Mouse (Mus musculus) myocyte (in vitro differentiated cells): Measurements from ENCODE around the gene Topbp1. TPM values are rescaled to one million over a fixed set of nuclear protein-coding genes. Genes with fewer than 3 reads are reported as not detected.
A peak's percentile ranks its signal among the peaks of the same experiment; 100 is the strongest.

ENCODE experiments used
- H3K27me3 ChIP-seq: one replicate; pipeline ENCODE4 v1.6.1; 2011; ENCODE audit not compliant: control insufficient read depth, insufficient read depth, insufficient read length
- H3K36me3 ChIP-seq: one replicate; pipeline ENCODE4 v1.6.1; 2011; ENCODE audit not compliant: control insufficient read depth, insufficient read depth
- H3K4me2 ChIP-seq: one replicate; pipeline ENCODE4 v1.6.1; 2011; ENCODE audit warnings: low read depth, control low read depth
- H3K4me3 ChIP-seq: one replicate; pipeline ENCODE4 v1.5.1; 2011; ENCODE audit warnings: mild to moderate bottlenecking, control low read depth, moderate library complexity
- H3K79me2 ChIP-seq: one replicate; pipeline ENCODE4 v1.6.1; 2011; ENCODE audit not compliant: control insufficient read depth, insufficient read depth
- H3ac ChIP-seq: one replicate; pipeline ENCODE4 v1.6.1; 2011; ENCODE audit not compliant: control insufficient read depth, insufficient read length
- CEBPB ChIP-seq: IDR thresholded peaks from 2 replicates; pipeline ENCODE4 v1.6.1; 2011; ENCODE audit warnings: mild to moderate bottlenecking, moderate library complexity; ENCODE audit not compliant: poor library complexity, insufficient read depth, severe bottlenecking
- E2F4 ChIP-seq: IDR thresholded peaks from one replicate; pipeline ENCODE4 v1.6.1; 2011; ENCODE audit warnings: mild to moderate bottlenecking, control low read depth, moderate library complexity; ENCODE audit not compliant: insufficient read depth
- MAX ChIP-seq: IDR thresholded peaks from one replicate; pipeline ENCODE4 v1.6.1; 2011; ENCODE audit warnings: low read depth, mild to moderate bottlenecking, control low read depth
- MYOD1 ChIP-seq, 3 experiments: IDR thresholded peaks; one replicate each; pipeline ENCODE4 v1.6.1; 2011; ENCODE audit warnings: control low read depth in 2 of 3, low read depth in 2 of 3, mild to moderate bottlenecking in 2 of 3, moderate library complexity in 1 of 3; ENCODE audit not compliant: insufficient read length in 2 of 3, control insufficient read depth in 1 of 3
- MYOG ChIP-seq, 3 experiments: IDR thresholded peaks; one replicate each; pipeline ENCODE4 v1.6.1; 2011; ENCODE audit warnings: control low read depth in 2 of 3, low read depth in 2 of 3, mild to moderate bottlenecking in 2 of 3; ENCODE audit not compliant: insufficient read length in 2 of 3, control insufficient read depth in 1 of 3, insufficient read depth in 1 of 3
- POLR2A ChIP-seq: IDR thresholded peaks from one replicate; pipeline ENCODE4 v1.6.1; 2011; ENCODE audit warnings: low read depth, mild to moderate bottlenecking, control low read depth, moderate library complexity; ENCODE audit not compliant: insufficient read length
- POLR2AphosphoS2 ChIP-seq: IDR thresholded peaks from one replicate; pipeline ENCODE4 v1.6.1; 2011; ENCODE audit warnings: low read depth, control low read depth; ENCODE audit not compliant: insufficient read length
- REST ChIP-seq: IDR thresholded peaks from one replicate; pipeline ENCODE4 v1.6.1; 2011; ENCODE audit warnings: mild to moderate bottlenecking, control low read depth, moderate library complexity; ENCODE audit not compliant: insufficient read depth, insufficient read length
- SRF ChIP-seq: IDR thresholded peaks from one replicate; pipeline ENCODE4 v1.6.1; 2011; ENCODE audit warnings: low read depth; ENCODE audit not compliant: control insufficient read depth, insufficient read length
- TCF12 ChIP-seq: IDR thresholded peaks from one replicate; pipeline ENCODE4 v1.6.1; 2011; ENCODE audit warnings: mild to moderate bottlenecking, control low read depth; ENCODE audit not compliant: poor library complexity, insufficient read depth, severe bottlenecking
- TCF3 ChIP-seq: IDR thresholded peaks from one replicate; pipeline ENCODE4 v1.6.1; 2011; ENCODE audit warnings: low read depth, control low read depth; ENCODE audit not compliant: insufficient read length
- USF1 ChIP-seq: IDR thresholded peaks from one replicate; pipeline ENCODE4 v1.6.1; 2011; ENCODE audit warnings: low read depth, mild to moderate bottlenecking, control low read depth, moderate library complexity
- polyA plus RNA-seq: library from polyadenylated mRNA; unstranded; fragments of >200 nt; fragmentation: generic; extraction: Trizol; gene quantifications from one replicate; pipeline ENCODE4 v1.2.1, GENCODE M21; 2012; ENCODE audit warnings: missing spikeins

The Topbp1 gene
- polyA plus RNA-seq, 1 experiment = 8.4 TPM

DNA sequence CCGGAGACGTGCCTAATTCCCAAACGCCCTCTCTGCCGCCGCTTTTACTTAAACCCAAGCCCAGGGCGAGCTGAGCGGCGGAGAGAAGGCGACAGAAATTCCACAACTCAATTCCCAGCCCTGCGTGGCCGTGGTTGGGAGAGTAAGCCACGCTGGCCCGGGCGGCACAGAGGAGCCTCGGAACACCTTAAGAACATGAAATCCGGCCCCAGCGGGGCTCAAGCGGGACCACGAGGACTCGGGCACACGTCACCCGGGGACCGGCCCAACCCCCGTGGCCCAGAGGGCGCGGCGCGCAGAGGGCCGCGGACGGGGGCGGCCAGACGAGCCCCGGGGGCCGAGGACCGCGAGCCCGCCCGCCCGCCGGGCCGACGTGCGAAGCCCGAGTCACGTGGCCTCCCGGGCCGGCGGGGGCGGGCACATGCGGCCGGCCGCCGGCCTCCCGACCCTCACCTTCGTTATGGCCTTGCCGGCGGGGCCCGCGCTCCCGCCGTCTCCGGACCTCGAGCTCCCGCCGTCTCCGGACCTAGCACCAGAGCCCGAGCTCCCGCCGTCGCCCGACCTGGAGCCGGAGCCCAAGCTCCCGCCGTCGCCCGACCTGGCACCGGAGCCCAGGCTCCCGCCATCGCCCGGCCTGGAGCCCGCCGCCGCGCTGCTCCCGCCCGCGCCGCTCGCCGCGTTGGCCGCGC lies 59.7 kb downstream of the Topbp1 start:
- Histone ChIP-seq H3K36me3 (peaks cover 15% of the 10 kb centered on the region), H3K4me3 (peak overlapping the region; percentile 72), H3K27me3 (no peaks in the 10 kb centered on the region), H3K4me2 (peak overlapping the region; percentile 74), H3ac (peak overlapping the region; percentile 97), H3K79me2 (peaks cover 49% of the 10 kb centered on the region)
- TF ChIP-seq MAX = no peak
- no peak for TF ChIP-seq SRF
- no peak for TF ChIP-seq TCF3
- TF ChIP-seq REST = no peak
- TF ChIP-seq MYOD1 (IDR thresholded peaks at IDR 0.05; ENCODE audit: control insufficient read depth in 1 of 3, insufficient read length in 2 of 3, low read depth in 2 of 3) = no peak
- no peak for TF ChIP-seq TCF12
- TF ChIP-seq E2F4 = no peak
- peak; percentile 48 for TF ChIP-seq USF1

DNA sequence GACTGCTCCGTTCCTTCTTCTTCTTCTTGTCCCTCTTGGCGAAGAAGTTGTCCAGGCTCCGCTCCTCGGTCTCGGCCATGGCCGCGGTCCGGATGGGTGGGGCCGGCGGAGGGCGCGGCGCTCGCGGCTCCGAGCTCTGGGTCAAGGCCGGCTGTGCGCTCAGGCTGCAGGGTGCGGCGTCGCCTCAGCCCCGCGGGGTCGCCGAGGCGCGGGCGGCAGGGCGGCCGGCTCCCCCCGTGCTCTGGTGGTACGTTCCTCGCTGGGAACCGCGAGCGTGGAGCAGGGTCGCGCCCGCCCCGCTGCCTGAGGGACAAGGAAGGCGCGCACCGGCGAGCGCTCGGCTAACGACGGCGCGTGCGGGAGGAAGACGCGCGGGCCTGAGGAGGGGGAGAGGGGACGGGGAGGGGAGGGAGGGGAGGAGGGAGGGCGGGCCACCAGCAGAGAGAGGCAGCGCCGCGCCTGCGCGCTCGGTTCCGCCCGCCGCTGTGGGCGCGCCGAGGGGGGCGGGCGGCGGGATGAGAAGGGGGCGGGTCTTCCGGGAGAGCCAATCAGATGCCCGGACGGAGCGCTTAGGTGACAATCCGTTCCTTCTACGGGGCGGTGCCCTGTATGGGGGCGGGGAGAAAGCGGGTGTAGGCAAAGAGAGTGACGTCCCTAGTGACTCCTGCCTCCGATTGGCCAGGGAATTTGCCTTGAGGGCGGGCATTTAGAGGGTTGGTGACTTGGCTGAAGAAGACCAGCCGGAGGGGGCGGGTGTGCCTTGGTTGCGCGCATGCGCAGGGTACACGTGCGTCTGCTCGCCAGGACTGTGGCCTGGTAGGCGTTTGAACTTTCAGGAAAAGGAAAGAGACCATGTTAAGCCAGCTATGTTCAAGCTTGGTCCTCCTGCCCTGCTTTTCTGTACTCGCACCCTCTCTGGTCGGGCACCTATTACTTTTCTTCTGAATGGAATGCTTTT lies 60.6 kb downstream of the Topbp1 start, which contains the start of gene Cdv3:
TSS of gene Cdv3 (minus strand) at position 551 of the 958 bp plus-strand sequence.
- H3K27me3 ChIP-seq = no peaks in the 10 kb centered on the region
- H3K79me2 ChIP-seq = peaks cover 40% of the 10 kb centered on the region
- H3ac ChIP-seq = peak within 1 kb of the TSS; percentile 97
- peak within 1 kb of the TSS; percentile 96 for H3K4me2 ChIP-seq
- H3K36me3 ChIP-seq = peaks cover 7% of the 10 kb centered on the region
- peak within 1 kb of the TSS; percentile 72 for H3K4me3 ChIP-seq
- TF ChIP-seq POLR2A (peak; percentile 77), TCF3 (no peak), USF1 (no peak), POLR2AphosphoS2 (peak; percentile 83), E2F4 (no peak), MYOD1 (IDR thresholded peaks at IDR 0.05; ENCODE audit: control insufficient read depth in 1 of 3, insufficient read length in 2 of 3, low read depth in 2 of 3) (no peak), SRF (no peak), CEBPB (no peak), MAX (peak; percentile 80), MYOG (IDR thresholded peaks at IDR 0.05; ENCODE audit: control insufficient read depth in 1 of 3, insufficient read depth in 1 of 3, insufficient read length in 2 of 3, low read depth in 2 of 3) (peak in 1 of 3 experiments; percentile 10)

DNA sequence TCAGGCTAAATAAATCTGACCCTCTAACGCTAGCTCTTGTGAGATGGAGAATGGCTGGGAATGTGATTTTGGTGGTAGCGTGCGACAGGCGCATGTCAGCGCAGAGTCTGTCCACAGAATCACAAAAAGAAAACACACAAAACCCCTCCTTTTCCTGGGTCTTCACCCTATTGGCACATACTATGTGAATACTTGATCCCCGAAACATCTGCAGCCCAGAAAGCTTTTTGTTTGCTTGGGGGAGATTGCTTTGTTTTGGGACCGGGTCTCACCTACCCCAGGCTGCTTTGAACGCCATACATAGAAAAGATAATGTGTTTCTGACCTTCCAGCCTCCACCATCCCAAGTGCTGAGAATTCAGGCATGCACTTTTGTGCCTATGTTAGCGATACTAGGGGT lies 61.3 kb downstream of the Topbp1 start:
- peak overlapping the region; percentile 96 for H3K4me2 ChIP-seq
- H3ac ChIP-seq = peak overlapping the region; percentile 97
- peaks cover 32% of the 10 kb centered on the region for H3K79me2 ChIP-seq
- peaks cover 4% of the 10 kb centered on the region for H3K36me3 ChIP-seq
- TF ChIP-seq SRF = no peak
- no peaks in the 10 kb centered on the region for H3K27me3 ChIP-seq
- peak overlapping the region; percentile 72 for H3K4me3 ChIP-seq

DNA sequence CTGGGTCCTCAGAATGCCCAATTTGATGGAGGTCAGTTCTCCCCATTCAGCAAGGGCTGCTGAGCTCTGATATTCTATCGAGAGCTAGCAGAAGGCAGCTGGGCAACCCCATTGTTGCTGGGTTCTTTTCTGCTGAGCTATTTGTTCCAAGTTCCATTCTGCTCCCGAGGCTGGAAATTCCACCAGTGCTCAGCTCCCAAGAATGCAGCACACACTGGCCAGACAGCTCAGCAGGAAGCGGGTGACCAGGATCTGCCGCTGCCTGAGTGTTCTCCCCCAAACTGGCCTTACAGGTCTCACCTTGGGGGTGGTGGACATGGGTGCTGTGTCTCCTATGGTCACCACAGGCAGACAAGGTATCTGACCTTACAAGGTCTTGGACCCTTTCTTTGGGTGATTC lies 64.9 kb downstream of the Topbp1 start:
- Histone ChIP-seq H3K4me2 (no peak overlapping the region), H3K36me3 (peaks cover 4% of the 10 kb centered on the region), H3ac (no peak overlapping the region), H3K79me2 (no peaks in the 10 kb centered on the region), H3K27me3 (no peaks in the 10 kb centered on the region), H3K4me3 (no peak overlapping the region)
- TF ChIP-seq MYOD1 (IDR thresholded peaks at IDR 0.05; ENCODE audit: control insufficient read depth in 1 of 3, insufficient read length in 2 of 3, low read depth in 2 of 3) = no peak
- no peak for TF ChIP-seq SRF

DNA sequence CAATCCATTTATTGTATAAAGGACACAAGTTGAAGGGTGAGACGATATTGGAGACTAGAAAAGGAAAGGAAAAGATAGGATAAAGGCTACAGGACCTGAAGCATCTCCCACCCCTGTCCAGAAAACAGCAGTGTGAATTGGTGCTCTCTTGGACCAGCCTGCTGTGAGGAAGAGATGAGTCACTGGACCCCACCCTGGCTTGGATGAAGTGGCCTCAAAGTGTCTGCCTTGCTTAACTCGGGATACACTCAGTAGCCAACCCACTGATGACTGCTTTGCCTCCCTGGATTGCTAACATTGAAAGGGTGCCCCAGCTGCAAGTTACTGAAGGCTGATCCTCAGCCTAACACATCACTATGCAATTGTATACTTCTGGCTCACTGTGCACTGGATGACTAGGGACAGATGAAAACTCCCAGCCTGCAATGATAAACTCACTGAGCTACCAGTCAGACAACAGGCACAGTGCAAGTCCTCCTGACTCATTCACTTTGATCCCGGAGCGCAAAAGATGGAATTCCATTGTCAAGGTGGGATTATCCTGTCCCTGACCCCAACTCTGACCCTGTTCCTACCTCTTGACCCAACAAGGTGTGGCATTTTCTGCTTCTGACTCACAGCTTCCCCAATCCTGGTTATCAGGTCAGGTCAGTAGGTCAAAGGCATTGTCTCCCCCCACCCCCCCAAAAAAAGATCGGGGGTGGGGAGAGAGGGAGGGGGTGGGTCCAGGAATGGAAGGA lies 67.4 kb downstream of the Topbp1 start:
- Histone ChIP-seq H3ac (no peak overlapping the region), H3K79me2 (no peaks in the 10 kb centered on the region), H3K27me3 (no peaks in the 10 kb centered on the region), H3K4me3 (no peak overlapping the region), H3K36me3 (peaks cover 4% of the 10 kb centered on the region), H3K4me2 (peak overlapping the region; percentile 14)
- no peak for TF ChIP-seq USF1
- 0 out of 2 replicates have a peak, but pooled peaks have one; percentile 2 for TF ChIP-seq CEBPB
